ENCODE assay signal across 26 mouse cellular contexts in the genomic region with DNA sequence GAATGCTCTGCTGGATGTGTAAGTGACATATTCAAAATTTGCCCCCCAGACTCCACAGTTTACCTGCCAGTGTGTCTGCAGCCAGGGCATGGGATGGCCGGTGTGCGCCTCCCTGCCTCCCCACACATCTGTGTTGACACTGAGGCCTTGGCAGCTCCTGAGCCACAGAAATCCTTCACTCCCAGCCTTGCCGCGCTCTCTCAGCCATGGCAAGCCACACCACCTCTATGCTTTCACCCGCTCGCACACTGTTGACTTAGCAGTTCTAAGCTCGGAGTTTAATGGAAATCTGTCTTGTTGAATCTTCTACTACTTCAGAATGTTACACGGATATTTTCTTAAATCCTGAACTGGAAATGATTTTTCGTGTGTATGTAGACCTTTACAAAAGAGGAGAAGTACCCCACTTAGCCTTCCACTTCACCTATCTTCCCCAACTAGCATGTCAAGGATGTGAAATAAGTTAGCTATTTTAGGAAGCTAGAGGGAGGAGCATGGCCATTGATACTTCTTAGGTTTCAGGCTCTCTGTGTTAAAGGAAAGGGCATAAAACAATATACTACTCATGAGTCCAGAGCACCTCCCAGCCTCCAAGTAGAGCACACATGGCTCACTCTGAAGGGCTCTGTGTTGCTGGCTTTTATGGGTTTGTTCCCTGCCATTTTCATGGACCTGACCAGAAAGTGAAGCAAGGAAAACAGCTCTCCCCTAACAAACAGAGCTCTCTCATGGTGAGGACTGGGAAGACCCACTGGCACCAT.
DNase-seq lines count a peak whose midpoint lies in the region; ATAC-seq and TF ChIP-seq lines count a peak whose summit lies in the region.
"Had no signal": no experiment of that assay in that cellular context is flagged by ENCODE, and none has a peak within 500 bp of the region (broad histone marks: within the 10 kb centered on the region; RNA-seq: fewer than 3 reads in every experiment).

No protein-coding gene starts in this region.

- H3K36me3 ChIP-seq in kidney, embryonic 14.5 days (ENCODE audit: control insufficient read depth, insufficient read depth, low read length): no peaks in the 10 kb centered on the region
- no peaks in the 10 kb centered on the region for H3K36me3 ChIP-seq in lung, embryonic 16.5 days (ENCODE audit: control insufficient read depth, insufficient read depth, low read length)
- no peaks in the 10 kb centered on the region for H3K36me3 ChIP-seq in limb, embryonic 15.5 days
- H3K36me3 ChIP-seq: heart, embryonic 13.5 days; liver, embryonic 12.5 days; neural tube, embryonic 15.5 days; stomach, embryonic 15.5 days had no signal

- peak; percentile 91 for ATAC-seq in kidney, embryonic 14.5 days (ENCODE audit: low FRiP score, low TSS enrichment)
- ATAC-seq in lung, embryonic 16.5 days (ENCODE audit: low read depth): peak; percentile 78
- 0 out of 2 replicates have a peak, but pooled peaks have one; percentile 44 for ATAC-seq in limb, embryonic 15.5 days (ENCODE audit: insufficient number of reproducible peaks, low FRiP score, low TSS enrichment, low read depth)
- ATAC-seq: forebrain, embryonic 16.5 days; intestine, postnatal 0 days; liver, embryonic 12.5 days; liver, postnatal 0 days had no signal

- no peak for TF ChIP-seq CTCF in gastrocnemius, adult 2 months (IDR thresholded peaks at IDR 0.05)

- no peaks in the 10 kb centered on the region for H3K27me3 ChIP-seq in kidney, embryonic 14.5 days (ENCODE audit: control insufficient read depth, insufficient read depth, low read length)
- no peaks in the 10 kb centered on the region for H3K27me3 ChIP-seq in lung, embryonic 16.5 days (ENCODE audit: control insufficient read depth, insufficient read depth, low read depth, low read length)
- H3K27me3 ChIP-seq in limb, embryonic 15.5 days: no peaks in the 10 kb centered on the region
- H3K27me3 ChIP-seq: heart, embryonic 13.5 days; liver, embryonic 12.5 days; neural tube, embryonic 15.5 days; stomach, embryonic 15.5 days had no signal

- no peak overlapping the region for H3K4me2 ChIP-seq in kidney, embryonic 14.5 days (replicated peaks; ENCODE audit: low read depth, low read length)
- H3K4me2 ChIP-seq in lung, embryonic 16.5 days (ENCODE audit: low read depth, low read length): no peak overlapping the region
- no peak overlapping the region for H3K4me2 ChIP-seq in limb, embryonic 15.5 days
- H3K4me2 ChIP-seq: heart, embryonic 13.5 days; hindbrain, embryonic 14.5 days; liver, embryonic 12.5 days; neural tube, embryonic 15.5 days; stomach, embryonic 15.5 days had no signal

- 48% methylated on average over 9 of the region's 9 CpGs for WGBS in kidney, embryonic 14.5 days
- 53% methylated on average over 9 of the region's 9 CpGs for whole genome bisulfite sequencing in lung, embryonic 16.5 days
- 75% methylated on average over 9 of the region's 9 CpGs for WGBS in limb, embryonic 15.5 days

- intact Hi-C loops in gastrocnemius, adult 2 months (cut with DNase I): no loop called here

- no peaks in the 10 kb centered on the region for H3K9me3 ChIP-seq in kidney, embryonic 14.5 days (ENCODE audit: control insufficient read depth, low read length)
- no peaks in the 10 kb centered on the region for H3K9me3 ChIP-seq in lung, embryonic 16.5 days (ENCODE audit: control insufficient read depth, low read length)
- H3K9me3 ChIP-seq in limb, embryonic 15.5 days: no peaks in the 10 kb centered on the region
- H3K9me3 ChIP-seq: heart, embryonic 13.5 days; liver, embryonic 12.5 days; stomach, embryonic 15.5 days had no signal

- DNase-seq in kidney, adult 9 months: no peak
- no peak for DNase-seq in lung, postnatal 25 days (ENCODE audit: low spot score)
- DNase-seq in kidney, postnatal 4 days: peak; percentile 49 to 64
- DNase-seq in frontal cortex, postnatal 36 days (ENCODE audit: low spot score in 2 of 2): no peak
- no peak for DNase-seq in gastrocnemius, adult 2 months
- DNase-seq: adrenal gland, postnatal 25 days; cerebellum, adult 11-12 months; cerebellum, postnatal 10 days; gastrocnemius, postnatal 10 days; heart, postnatal 10 days; layer of hippocampus, postnatal 36 days; left cerebral cortex, postnatal 4 days; liver, postnatal 0 days; midbrain, embryonic 14.5 days; right cerebral cortex, postnatal 25 days had no signal

- H3K27ac ChIP-seq in kidney, embryonic 14.5 days (ENCODE audit: low read depth, low read length): no peak overlapping the region
- H3K27ac ChIP-seq in lung, embryonic 16.5 days (ENCODE audit: low read length): no peak overlapping the region
- peak overlapping the region; percentile 14 for H3K27ac ChIP-seq in limb, embryonic 15.5 days
- H3K27ac ChIP-seq in gastrocnemius, adult 2 months: no peak overlapping the region
- H3K27ac ChIP-seq: heart, embryonic 13.5 days; hindbrain, embryonic 14.5 days; liver, embryonic 12.5 days; neural tube, embryonic 15.5 days; stomach, embryonic 15.5 days had no signal

- H3K4me3 ChIP-seq in kidney, embryonic 14.5 days (ENCODE audit: low read length): no peak overlapping the region
- no peak overlapping the region for H3K4me3 ChIP-seq in lung, embryonic 16.5 days (ENCODE audit: low read length)
- no peak overlapping the region for H3K4me3 ChIP-seq in limb, embryonic 15.5 days
- H3K4me3 ChIP-seq in gastrocnemius, adult 2 months: no peak overlapping the region
- H3K4me3 ChIP-seq: erythroblast, embryonic 14.5 days; heart, embryonic 13.5 days; liver, embryonic 12.5 days; neural tube, embryonic 15.5 days; stomach, embryonic 15.5 days had no signal

- H3K9ac ChIP-seq in kidney, embryonic 14.5 days (ENCODE audit: low read depth, low read length): no peak overlapping the region
- H3K9ac ChIP-seq in lung, embryonic 16.5 days (ENCODE audit: low read length): no peak overlapping the region
- H3K9ac ChIP-seq in limb, embryonic 15.5 days: no peak overlapping the region
- H3K9ac ChIP-seq: heart, embryonic 13.5 days; hindbrain, embryonic 14.5 days; liver, embryonic 12.5 days; liver, postnatal 0 days; neural tube, embryonic 15.5 days; stomach, embryonic 15.5 days had no signal

- H3K4me1 ChIP-seq in kidney, embryonic 14.5 days (ENCODE audit: control insufficient read depth, insufficient read depth, low read length): 0 out of 2 replicates have a peak, but pooled peaks cover 8% of the 10 kb centered on the region
- H3K4me1 ChIP-seq in lung, embryonic 16.5 days (replicated peaks; ENCODE audit: control insufficient read depth, insufficient read depth, low read length): no peaks in the 10 kb centered on the region; the same call in 1 of the 2 replicates
- H3K4me1 ChIP-seq in limb, embryonic 15.5 days: peaks cover 4% of the 10 kb centered on the region; the same call in 1 of the 2 replicates
- H3K4me1 ChIP-seq: liver, embryonic 12.5 days; neural tube, embryonic 15.5 days; stomach, embryonic 15.5 days had no signal

Comparison
In these comparisons a context has a peak if more than half of its experiments do, and no peak if none do; other contexts are left out.
1. DNase-seq: peak in kidney, postnatal 4 days (2 of 2); none in kidney, adult 9 months (single experiment), lung, postnatal 25 days (single experiment), frontal cortex, postnatal 36 days (0 of 2) and gastrocnemius, adult 2 months (single experiment).
2. Peak in every context shown above with its lines, with median percentiles within 50 percentile points of each other: ATAC-seq.